Mouse (Mus musculus) thymus, postnatal 10 days (tissue): ENCODE data around the gene Tyms.
"Not testable (repeated sequence)": the region's sequence is repeated elsewhere in the genome, so short reads cannot be mapped to it uniquely, and the experiment has no call there.

Experiments
- DNase-seq, 2 experiments: peaks; one replicate each; pipeline ENCODE4 v3.0.0; 2021; ENCODE audit warnings: low spot score in 2 of 2

The Tyms gene

GRCm38 (mm10) chr5:30103340-30103739, 29.9 kb upstream of the Tyms start:
- no peak for DNase-seq

DNA sequence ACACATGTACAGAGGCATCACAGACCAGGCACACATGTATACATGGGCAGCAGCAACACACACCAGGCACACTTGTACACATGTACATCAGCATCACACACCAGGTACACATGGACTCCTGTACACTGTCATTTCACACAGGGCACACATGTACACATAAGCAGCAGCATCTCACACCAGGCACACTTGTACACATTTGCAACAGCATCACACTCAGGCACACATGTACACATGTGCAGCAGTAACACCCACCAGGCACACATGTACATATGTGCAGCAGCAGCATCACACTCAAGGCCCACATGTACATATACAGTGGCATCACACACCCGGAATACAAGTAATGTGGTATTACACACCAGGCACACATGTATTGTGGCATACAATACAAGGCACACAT, 24.8 kb upstream of the Tyms start:
- DNase-seq: no peak

DNA sequence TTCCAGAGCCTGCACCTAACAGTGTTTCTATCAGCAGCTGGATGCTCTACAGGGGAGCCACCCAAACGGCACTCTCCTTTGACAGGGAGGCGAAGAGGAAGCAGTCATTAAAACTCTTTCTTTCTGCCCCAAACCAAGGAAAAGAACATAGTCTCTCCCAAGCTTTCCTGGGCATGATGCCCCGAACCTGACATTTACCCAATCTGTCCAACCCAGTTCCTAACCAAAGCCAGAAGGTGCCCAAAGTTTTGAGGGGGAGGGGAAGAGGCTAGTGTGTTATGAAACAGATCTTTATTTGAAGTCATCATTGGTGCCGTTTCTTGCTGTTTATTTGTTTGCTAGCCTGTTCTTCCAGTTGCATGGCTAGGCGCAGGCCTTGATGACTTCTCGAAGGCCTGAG, 22.3 kb upstream of the Tyms start:
- DNase-seq: no peak

DNA sequence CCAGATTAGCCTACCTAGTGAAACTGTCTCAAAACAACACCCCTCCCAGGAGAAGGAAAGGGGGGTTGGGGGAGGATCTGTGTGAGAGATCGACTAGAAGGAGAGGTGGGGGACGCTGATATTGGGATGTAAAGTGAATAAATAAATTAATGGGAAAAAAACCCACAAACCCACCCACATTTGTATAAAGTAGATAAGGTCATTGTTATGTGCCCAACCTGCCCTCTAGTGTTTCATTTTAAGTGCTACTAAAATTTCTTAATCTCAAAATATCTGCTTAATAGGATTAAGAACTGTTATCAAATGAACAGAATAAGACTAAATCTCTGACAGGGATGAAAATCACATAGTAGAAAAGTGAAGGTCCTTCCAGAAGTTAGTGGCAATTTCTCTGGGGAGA, 21.0 kb upstream of the Tyms start:
- no peak for DNase-seq

DNA sequence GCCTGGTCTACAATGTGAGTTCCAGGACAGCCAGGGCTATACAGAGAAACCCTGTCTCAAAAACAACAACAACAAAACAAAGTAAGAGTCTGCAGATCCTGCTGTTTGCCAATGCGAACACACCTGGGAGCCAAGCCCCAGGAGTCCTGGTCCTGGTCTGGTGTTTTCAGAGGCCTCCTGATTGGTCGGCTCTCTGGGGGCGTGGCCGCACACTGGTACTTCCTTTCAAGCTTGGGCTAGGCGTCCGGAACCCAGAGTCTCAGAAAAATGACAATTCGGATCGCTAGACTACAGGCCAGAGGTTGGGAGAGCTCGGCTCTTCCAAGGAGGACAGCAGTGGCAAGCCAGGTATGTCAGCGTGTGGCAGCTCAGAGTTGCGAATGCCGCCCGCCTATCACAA, 19.3 kb upstream of the Tyms start:
- no peak for DNase-seq

- DNase-seq: no peak
Measured at GRCm38 (mm10) chr5:30072377-30072776, 1.0 kb downstream of the Tyms start.

- no peak for DNase-seq
Measured at GRCm38 (mm10) chr5:30071677-30072076, 1.7 kb downstream of the Tyms start.

DNA sequence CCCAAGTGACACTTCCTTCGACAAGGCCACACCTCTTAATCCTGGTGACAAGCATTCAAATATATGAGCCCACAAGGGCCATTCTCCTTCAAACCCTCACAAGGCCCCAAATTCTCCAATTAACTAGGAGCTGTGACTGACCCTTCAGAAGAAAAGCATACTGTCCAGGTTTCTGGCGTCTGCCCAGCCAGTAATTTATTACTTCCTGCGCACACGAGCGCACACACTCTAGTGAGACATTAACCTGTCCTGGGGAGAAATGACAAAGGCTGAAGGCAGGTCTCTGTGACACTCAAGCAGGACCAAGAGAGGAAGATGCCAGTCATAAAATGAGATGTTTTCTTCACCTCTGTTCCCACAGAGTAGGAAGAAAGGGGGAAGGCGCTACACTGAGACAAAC, 5.7 kb downstream of the Tyms start:
- DNase-seq: no peak

DNA sequence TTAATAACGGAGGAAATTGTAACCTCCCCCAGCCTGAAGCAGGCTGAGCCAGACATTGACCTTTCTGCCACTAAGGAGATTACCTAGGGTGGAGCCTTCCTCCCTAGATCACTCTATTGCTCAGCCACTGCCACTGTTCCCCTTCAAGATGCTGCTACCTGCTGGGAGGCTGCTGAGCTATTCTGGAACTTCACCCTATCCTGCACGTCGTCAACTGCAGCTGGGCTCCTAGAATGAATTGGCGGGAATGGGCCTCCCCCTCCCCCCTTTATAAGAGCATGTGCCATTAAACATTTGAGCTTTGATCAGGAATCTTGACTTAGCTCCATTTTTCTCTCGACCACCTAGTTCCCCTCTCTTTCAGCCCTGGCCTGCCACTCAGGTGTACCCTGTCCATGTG, 13.8 kb downstream of the Tyms start:
- not testable (repeated sequence) for DNase-seq

- no peak for DNase-seq
Measured at GRCm38 (mm10) chr5:30058216-30058731, 15.1 kb downstream of the Tyms start.

GRCm38 (mm10) chr5:30039841-30040240, 33.6 kb downstream of the Tyms start:
- DNase-seq: not testable (repeated sequence)

- not testable (repeated sequence) for DNase-seq
Measured at GRCm38 (mm10) chr5:30039324-30039723, 34.1 kb downstream of the Tyms start.

- DNase-seq: not testable (repeated sequence)
Measured at GRCm38 (mm10) chr5:30037111-30037510, 36.3 kb downstream of the Tyms start.

DNA sequence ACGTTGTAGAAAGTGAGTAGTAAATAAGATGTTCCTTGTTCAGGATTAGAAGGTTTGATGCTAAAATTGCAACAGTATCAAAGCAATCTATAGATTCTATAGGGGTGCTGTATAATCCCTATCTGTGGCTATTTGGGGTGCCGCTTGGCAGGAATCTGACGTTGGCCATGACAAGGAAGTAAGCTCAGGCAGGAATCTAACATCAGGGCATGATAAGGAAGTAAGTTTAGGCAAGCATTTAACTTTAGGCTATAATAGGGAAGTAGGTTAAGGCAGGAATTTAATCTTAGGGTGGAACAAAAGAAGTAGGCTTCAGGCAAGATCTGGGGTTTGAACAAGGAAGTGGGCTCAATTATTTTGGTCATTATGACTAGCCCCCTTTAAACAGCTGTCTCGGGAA, 37.6 kb downstream of the Tyms start:
- not testable (repeated sequence) for DNase-seq

GRCm38 (mm10) chr5:30014580-30014979, 58.8 kb downstream of the Tyms start:
- peak in 1 of 2 experiments; percentile 15 for DNase-seq

DNA sequence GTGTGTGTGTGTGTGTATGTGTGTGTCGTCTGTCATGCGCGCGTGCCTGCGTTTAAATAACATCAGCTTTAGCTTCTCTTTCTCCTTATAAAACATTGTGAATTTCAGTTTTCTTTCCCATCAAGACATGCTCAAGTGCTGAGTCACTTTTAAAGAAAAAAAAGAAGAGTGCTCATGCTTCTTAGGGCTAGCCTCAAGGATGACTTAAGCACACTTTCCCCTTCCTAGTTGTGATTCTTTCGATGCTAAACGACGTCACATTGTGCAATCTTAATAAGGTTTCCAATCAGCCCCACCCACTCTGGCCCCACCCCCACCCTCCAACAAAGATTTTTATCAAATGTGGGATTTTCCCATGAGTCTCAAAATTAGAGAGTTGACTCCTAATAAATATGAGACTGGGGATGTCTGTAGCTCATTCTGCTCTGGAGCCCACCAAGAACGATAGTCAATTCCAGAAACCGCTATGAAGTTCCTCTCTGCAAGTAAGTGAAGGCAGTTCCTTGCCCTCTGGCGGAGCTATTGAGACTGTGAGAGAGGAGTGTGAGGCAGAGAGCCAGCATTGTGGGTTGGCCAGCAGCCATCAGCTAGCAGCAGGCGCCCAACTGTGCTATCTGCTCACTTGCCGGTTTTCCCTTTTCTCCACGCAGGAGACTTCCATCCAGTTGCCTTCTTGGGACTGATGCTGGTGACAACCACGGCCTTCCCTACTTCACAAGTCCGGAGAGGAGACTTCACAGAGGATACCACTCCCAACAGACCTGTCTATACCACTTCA, 60.5 kb downstream of the Tyms start, which contains the start of gene Il6:
TSS of gene Il6 (plus strand) at position 389 of the 778 bp plus-strand sequence.
- no peak for DNase-seq
